Mouse (Mus musculus): Measurements from ENCODE around the gene Itga9. TPM values are rescaled to one million over a fixed set of nuclear protein-coding genes. Genes with fewer than 3 reads are reported as not detected.
A peak's percentile ranks its signal among the peaks of the same experiment; 100 is the strongest.

Gene Itga9
- polyA plus RNA-seq, 1 experiment from 2014 or later = 3.7 TPM

- no peak overlapping the region for H3K9ac ChIP-seq (ENCODE audit: low read depth, low read length)
- H3K27me3 ChIP-seq (replicated peaks; ENCODE audit: control insufficient read depth, insufficient read depth, low read length) = no peaks in the 10 kb centered on the region
- H3K4me1 ChIP-seq (ENCODE audit: control insufficient read depth, insufficient read depth, low read length) = peaks cover 11% of the 10 kb centered on the region; the same call in 1 of the 2 replicates
- no peak overlapping the region for H3K4me3 ChIP-seq (ENCODE audit: low read length)
- WGBS = 90% methylated on average over 9 of the region's 9 CpGs
- ATAC-seq = no peak
- H3K27ac ChIP-seq (ENCODE audit: low read length) = no peak overlapping the region
- no peak overlapping the region for H3K4me2 ChIP-seq (ENCODE audit: low read depth, low read length)
- H3K9me3 ChIP-seq (ENCODE audit: control insufficient read depth, low read length) = no peaks in the 10 kb centered on the region
- no peaks in the 10 kb centered on the region for H3K36me3 ChIP-seq (ENCODE audit: control insufficient read depth, insufficient read depth, low read length)
Measured at GRCm38 (mm10) chr9:118684343-118684742, 77.9 kb downstream of the Itga9 start.

- no peak overlapping the region for H3K4me3 ChIP-seq (ENCODE audit: low read length)
- no peak for ATAC-seq
- peaks cover 11% of the 10 kb centered on the region; the same call in 1 of the 2 replicates for H3K4me1 ChIP-seq (ENCODE audit: control insufficient read depth, insufficient read depth, low read length)
- no peaks in the 10 kb centered on the region for H3K27me3 ChIP-seq (replicated peaks; ENCODE audit: control insufficient read depth, insufficient read depth, low read length)
- H3K4me2 ChIP-seq (ENCODE audit: low read depth, low read length) = no peak overlapping the region
- no peaks in the 10 kb centered on the region for H3K9me3 ChIP-seq (ENCODE audit: control insufficient read depth, low read length)
- no peak overlapping the region for H3K27ac ChIP-seq (ENCODE audit: low read length)
- no peaks in the 10 kb centered on the region for H3K36me3 ChIP-seq (ENCODE audit: control insufficient read depth, insufficient read depth, low read length)
- WGBS = 62% methylated on average over 9 of the region's 9 CpGs
- H3K9ac ChIP-seq (ENCODE audit: low read depth, low read length) = no peak overlapping the region
Measured at GRCm38 (mm10) chr9:118686166-118686961, 79.9 kb downstream of the Itga9 start.

GRCm38 (mm10) chr9:118688248-118688647, 81.8 kb downstream of the Itga9 start:
- Histone ChIP-seq H3K36me3 (ENCODE audit: control insufficient read depth, insufficient read depth, low read length) (no peaks in the 10 kb centered on the region), H3K4me3 (ENCODE audit: low read length) (no peak overlapping the region), H3K9ac (ENCODE audit: low read depth, low read length) (no peak overlapping the region), H3K9me3 (ENCODE audit: control insufficient read depth, low read length) (no peaks in the 10 kb centered on the region), H3K4me1 (ENCODE audit: control insufficient read depth, insufficient read depth, low read length) (0 out of 2 replicates have a peak, but pooled peaks cover 7% of the 10 kb centered on the region), H3K4me2 (ENCODE audit: low read depth, low read length) (no peak overlapping the region), H3K27ac (ENCODE audit: low read length) (0 out of 2 replicates have a peak overlapping the region, but pooled peaks have one; percentile 21), H3K27me3 (replicated peaks; ENCODE audit: control insufficient read depth, insufficient read depth, low read length) (no peaks in the 10 kb centered on the region)
- WGBS = 68% methylated on average over 4 of the region's 4 CpGs
- no peak for ATAC-seq

GRCm38 (mm10) chr9:118688921-118689451, 82.5 kb downstream of the Itga9 start:
- ATAC-seq = no peak
- Histone ChIP-seq H3K4me2 (ENCODE audit: low read depth, low read length) (no peak overlapping the region), H3K36me3 (ENCODE audit: control insufficient read depth, insufficient read depth, low read length) (no peaks in the 10 kb centered on the region), H3K27ac (ENCODE audit: low read length) (peak overlapping the region; percentile 10; the same call in 1 of the 2 replicates), H3K9ac (ENCODE audit: low read depth, low read length) (no peak overlapping the region), H3K4me1 (ENCODE audit: control insufficient read depth, insufficient read depth, low read length) (0 out of 2 replicates have a peak, but pooled peaks cover 7% of the 10 kb centered on the region), H3K9me3 (ENCODE audit: control insufficient read depth, low read length) (no peaks in the 10 kb centered on the region), H3K4me3 (ENCODE audit: low read length) (no peak overlapping the region), H3K27me3 (replicated peaks; ENCODE audit: control insufficient read depth, insufficient read depth, low read length) (no peaks in the 10 kb centered on the region)
- 49% methylated on average over 14 of the region's 14 CpGs for WGBS

GRCm38 (mm10) chr9:118693256-118693655, 86.8 kb downstream of the Itga9 start:
- Histone ChIP-seq H3K27me3 (replicated peaks; ENCODE audit: control insufficient read depth, insufficient read depth, low read length) (no peaks in the 10 kb centered on the region), H3K4me1 (ENCODE audit: control insufficient read depth, insufficient read depth, low read length) (peaks cover 4% of the 10 kb centered on the region; the same call in 1 of the 2 replicates), H3K4me3 (ENCODE audit: low read length) (no peak overlapping the region), H3K4me2 (ENCODE audit: low read depth, low read length) (no peak overlapping the region), H3K9me3 (ENCODE audit: control insufficient read depth, low read length) (no peaks in the 10 kb centered on the region), H3K36me3 (ENCODE audit: control insufficient read depth, insufficient read depth, low read length) (no peaks in the 10 kb centered on the region), H3K9ac (ENCODE audit: low read depth, low read length) (no peak overlapping the region), H3K27ac (ENCODE audit: low read length) (no peak overlapping the region)
- WGBS = 77% methylated on average over 11 of the region's 11 CpGs
- no peak for ATAC-seq

GRCm38 (mm10) chr9:118694420-118694825, 87.9 kb downstream of the Itga9 start:
- Histone ChIP-seq H3K4me1 (ENCODE audit: control insufficient read depth, insufficient read depth, low read length) (peaks cover 5% of the 10 kb centered on the region; the same call in 1 of the 2 replicates), H3K4me3 (ENCODE audit: low read length) (no peak overlapping the region), H3K4me2 (ENCODE audit: low read depth, low read length) (no peak overlapping the region), H3K36me3 (ENCODE audit: control insufficient read depth, insufficient read depth, low read length) (no peaks in the 10 kb centered on the region), H3K27ac (ENCODE audit: low read length) (no peak overlapping the region), H3K9ac (ENCODE audit: low read depth, low read length) (no peak overlapping the region), H3K27me3 (replicated peaks; ENCODE audit: control insufficient read depth, insufficient read depth, low read length) (no peaks in the 10 kb centered on the region), H3K9me3 (ENCODE audit: control insufficient read depth, low read length) (no peaks in the 10 kb centered on the region)
- 56% methylated on average over 8 of the region's 8 CpGs for WGBS
- ATAC-seq = peak; percentile 44; the same call in 1 of the 2 replicates

GRCm38 (mm10) chr9:118698191-118698590, 91.7 kb downstream of the Itga9 start:
- H3K36me3 ChIP-seq (ENCODE audit: control insufficient read depth, insufficient read depth, low read length) = no peaks in the 10 kb centered on the region
- H3K27me3 ChIP-seq (replicated peaks; ENCODE audit: control insufficient read depth, insufficient read depth, low read length) = no peaks in the 10 kb centered on the region
- H3K9ac ChIP-seq (ENCODE audit: low read depth, low read length) = no peak overlapping the region
- ATAC-seq = no peak
- H3K27ac ChIP-seq (ENCODE audit: low read length) = no peak overlapping the region
- H3K4me3 ChIP-seq (ENCODE audit: low read length) = no peak overlapping the region
- no peak overlapping the region for H3K4me2 ChIP-seq (ENCODE audit: low read depth, low read length)
- peaks cover 14% of the 10 kb centered on the region for H3K4me1 ChIP-seq (ENCODE audit: control insufficient read depth, insufficient read depth, low read length)
- WGBS = 65% methylated on average over 8 of the region's 8 CpGs
- H3K9me3 ChIP-seq (ENCODE audit: control insufficient read depth, low read length) = no peaks in the 10 kb centered on the region

- H3K27me3 ChIP-seq (replicated peaks; ENCODE audit: control insufficient read depth, insufficient read depth, low read length) = no peaks in the 10 kb centered on the region
- H3K9me3 ChIP-seq (ENCODE audit: control insufficient read depth, low read length) = no peaks in the 10 kb centered on the region
- H3K9ac ChIP-seq (ENCODE audit: low read depth, low read length) = no peak overlapping the region
- H3K4me3 ChIP-seq (ENCODE audit: low read length) = no peak overlapping the region
- H3K4me1 ChIP-seq (ENCODE audit: control insufficient read depth, insufficient read depth, low read length) = peaks cover 14% of the 10 kb centered on the region
- 68% methylated on average over 4 of the region's 4 CpGs for WGBS
- peak overlapping the region; percentile 74 for H3K27ac ChIP-seq (ENCODE audit: low read length)
- no peak overlapping the region for H3K4me2 ChIP-seq (ENCODE audit: low read depth, low read length)
- ATAC-seq = peak; percentile 72
- H3K36me3 ChIP-seq (ENCODE audit: control insufficient read depth, insufficient read depth, low read length) = no peaks in the 10 kb centered on the region
Measured at GRCm38 (mm10) chr9:118699716-118700115, 93.2 kb downstream of the Itga9 start.

GRCm38 (mm10) chr9:118700889-118701288, 94.4 kb downstream of the Itga9 start:
- 33% methylated on average over 11 of the region's 12 CpGs for WGBS
- ATAC-seq = peak; percentile 20; the same call in 1 of the 2 replicates
- Histone ChIP-seq H3K4me1 (ENCODE audit: control insufficient read depth, insufficient read depth, low read length) (peaks cover 26% of the 10 kb centered on the region), H3K27me3 (replicated peaks; ENCODE audit: control insufficient read depth, insufficient read depth, low read length) (no peaks in the 10 kb centered on the region), H3K4me2 (ENCODE audit: low read depth, low read length) (no peak overlapping the region), H3K36me3 (ENCODE audit: control insufficient read depth, insufficient read depth, low read length) (no peaks in the 10 kb centered on the region), H3K9ac (ENCODE audit: low read depth, low read length) (0 out of 2 replicates have a peak overlapping the region, but pooled peaks have one; percentile 13), H3K27ac (ENCODE audit: low read length) (peak overlapping the region; percentile 65), H3K4me3 (ENCODE audit: low read length) (no peak overlapping the region), H3K9me3 (ENCODE audit: control insufficient read depth, low read length) (no peaks in the 10 kb centered on the region)
